Mouse (Mus musculus) bone marrow, adult 2 months (tissue): ENCODE measurements around the gene Hist3h2a. TPM values are rescaled to one million over a fixed set of nuclear protein-coding genes. Genes with fewer than 3 reads are reported as not detected.

ENCODE experiments used
- H3K27ac ChIP-seq: fragments of 200-500 bp; 2 replicates; pipeline ENCODE4 v1.5.1; 2012; ENCODE audit warnings: low read depth, mild to moderate bottlenecking, control low read depth, inconsistent platforms, low read length; ENCODE audit not compliant: control insufficient read depth, poor library complexity, insufficient read depth
- H3K4me1 ChIP-seq: fragments of 200-500 bp; 2 replicates; pipeline ENCODE4 v1.6.1; 2011; ENCODE audit warnings: low read length; ENCODE audit not compliant: control insufficient read depth, insufficient read depth
- H3K4me3 ChIP-seq: fragments of 200-500 bp; replicated peaks from 2 replicates; pipeline ENCODE3; 2011; ENCODE audit warnings: mild to moderate bottlenecking, low read depth, low read length, control low read depth; ENCODE audit not compliant: control insufficient read depth
- CTCF ChIP-seq: fragments of 200-500 bp; IDR thresholded peaks from 2 replicates; pipeline ENCODE4 v1.5.1; 2011; ENCODE audit warnings: low read length, control low read depth; ENCODE audit not compliant: control insufficient read depth, insufficient read depth
- POLR2A ChIP-seq: fragments of 200-500 bp; IDR thresholded peaks from 2 replicates; pipeline ENCODE4 v1.6.1; 2011; ENCODE audit warnings: low read depth, mild to moderate bottlenecking, control low read depth, low read length, borderline replicate concordance; ENCODE audit not compliant: control insufficient read depth
- WGBS: fragments of 180-500 bp; shearing (Covaris S2); methylation state at CpG from one replicate; pipeline ENCODE4 v1.1.7; 2018; 5-methylcytosine and 5-hydroxymethylcytosine counted together
- polyA plus RNA-seq: library from polyadenylated mRNA; stranded (reverse); fragments of >200 nt; gene quantifications from 2 replicates; pipeline ENCODE4 v1.2.4, GENCODE M21; 2011; ENCODE audit warnings: low replicate concordance; ENCODE audit not compliant: missing spikeins, insufficient read depth, insufficient read length

The Hist3h2a gene
- polyA plus RNA-seq, 1 experiment, result 25.6 TPM

- Histone ChIP-seq H3K4me1 (no peaks in the 10 kb centered on the region; the same call in 1 of the 2 replicates), H3K27ac (no peak overlapping the region), H3K4me3 (no peak overlapping the region)
- 90% methylated on average over 2 of the region's 3 CpGs for WGBS
- TF ChIP-seq POLR2A, result no peak
- no peak for TF ChIP-seq CTCF
Observed at GRCm38 (mm10) chr11:58926651-58927050, 27.8 kb upstream of the Hist3h2a start.

GRCm38 (mm10) chr11:58927053-58927452, 27.4 kb upstream of the Hist3h2a start:
- Histone ChIP-seq H3K27ac (no peak overlapping the region; the same call in 1 of the 2 replicates), H3K4me3 (no peak overlapping the region), H3K4me1 (no peaks in the 10 kb centered on the region; the same call in 1 of the 2 replicates)
- 48% methylated on average over 2 of the region's 2 CpGs for WGBS
- TF ChIP-seq CTCF, result no peak
- TF ChIP-seq POLR2A, result no peak

- H3K4me1 ChIP-seq, result no peaks in the 10 kb centered on the region; the same call in 1 of the 2 replicates
- TF ChIP-seq CTCF (peak; percentile 75), POLR2A (peak; percentile 44; the same call in 1 of the 2 replicates)
- H3K27ac ChIP-seq, result peak overlapping the region; percentile 89
- peak overlapping the region; percentile 75 for H3K4me3 ChIP-seq
- WGBS, result 0% methylated on average over 20 of the region's 20 CpGs
Observed at GRCm38 (mm10) chr11:58927790-58928651, 26.5 kb upstream of the Hist3h2a start.

- no peak for TF ChIP-seq CTCF
- no peak for TF ChIP-seq POLR2A
- no peak overlapping the region for H3K4me3 ChIP-seq
- H3K4me1 ChIP-seq, result no peaks in the 10 kb centered on the region; the same call in 1 of the 2 replicates
- no peak overlapping the region for H3K27ac ChIP-seq
- WGBS, result 80% methylated on average over 4 of the region's 4 CpGs
Observed at GRCm38 (mm10) chr11:58929055-58929454, 25.4 kb upstream of the Hist3h2a start.

GRCm38 (mm10) chr11:58929641-58930040, 24.8 kb upstream of the Hist3h2a start:
- H3K4me3 ChIP-seq, result no peak overlapping the region
- TF ChIP-seq CTCF (no peak), POLR2A (no peak)
- 67% methylated on average over 3 of the region's 3 CpGs for WGBS
- H3K4me1 ChIP-seq, result no peaks in the 10 kb centered on the region; the same call in 1 of the 2 replicates
- peak overlapping the region; percentile 36; the same call in 1 of the 2 replicates for H3K27ac ChIP-seq

- no peak overlapping the region for H3K27ac ChIP-seq
- no peak overlapping the region for H3K4me3 ChIP-seq
- TF ChIP-seq POLR2A (no peak), CTCF (no peak)
- no peaks in the 10 kb centered on the region; the same call in 1 of the 2 replicates for H3K4me1 ChIP-seq
- 58% methylated on average over 3 of the region's 3 CpGs for WGBS
Observed at GRCm38 (mm10) chr11:58930254-58930653, 24.2 kb upstream of the Hist3h2a start.

- Histone ChIP-seq H3K27ac (no peak overlapping the region), H3K4me1 (no peaks in the 10 kb centered on the region; the same call in 1 of the 2 replicates), H3K4me3 (no peak overlapping the region)
- TF ChIP-seq CTCF (no peak), POLR2A (no peak)
- 66% methylated on average over 4 of the region's 4 CpGs for WGBS
Observed at GRCm38 (mm10) chr11:58931576-58931975, 22.9 kb upstream of the Hist3h2a start.

- H3K27ac ChIP-seq, result peak overlapping the region; percentile 95; the same call in 1 of the 2 replicates
- WGBS, result 4% methylated on average over 13 of the region's 13 CpGs
Observed at GRCm38 (mm10) chr11:58937909-58938308, 16.6 kb upstream of the Hist3h2a start.

More at GRCm38 (mm10) chr11:58937909-58938308, 16.6 kb upstream of the Hist3h2a start:
- Histone ChIP-seq H3K4me1 (no peaks in the 10 kb centered on the region; the same call in 1 of the 2 replicates), H3K4me3 (peak overlapping the region; percentile 77)
- TF ChIP-seq POLR2A (no peak), CTCF (no peak)
